Comparison of ENCODE assay signal across 8 mouse cellular contexts in genomic region chr5:134312691-134313450, GRCm38 (mm10). TPM values are rescaled to one million over a fixed set of nuclear protein-coding genes. Genes with fewer than 3 reads are reported as not detected.
DNase-seq lines count a peak whose midpoint lies in the region; ATAC-seq and TF ChIP-seq lines count a peak whose summit lies in the region.

No protein-coding gene starts in this region.

- peaks cover 38% of the 10 kb centered on the region for H3K4me1 ChIP-seq in heart, embryonic 10.5 days
- peaks cover 28% of the 10 kb centered on the region for H3K4me1 ChIP-seq in kidney, embryonic 16.5 days (ENCODE audit: insufficient read depth, low read length)
- H3K4me1 ChIP-seq in liver, postnatal 0 days (ENCODE audit: insufficient read depth) = peaks cover 24% of the 10 kb centered on the region
- peaks cover 8% of the 10 kb centered on the region for H3K4me1 ChIP-seq in small intestine, adult 2 months (ENCODE audit: control insufficient read depth, insufficient read depth, insufficient read length, low read length)

- peak; percentile 29 for ATAC-seq in common myeloid progenitor, adult 5-6 weeks (replicated peaks; ENCODE audit: low read depth, poor library complexity, severe bottlenecking)
- no peak for ATAC-seq in kidney, embryonic 16.5 days (ENCODE audit: low FRiP score, low TSS enrichment)
- no peak for ATAC-seq in liver, postnatal 0 days

- peak overlapping the region; percentile 100 for H3K27ac ChIP-seq in heart, embryonic 10.5 days
- peak overlapping the region; percentile 100 for H3K27ac ChIP-seq in kidney, embryonic 16.5 days (ENCODE audit: low read length)
- H3K27ac ChIP-seq in liver, postnatal 0 days (ENCODE audit: low read depth) = peak overlapping the region; percentile 100
- peak overlapping the region; percentile 33; the same call in 1 of the 2 replicates for H3K27ac ChIP-seq in small intestine, adult 2 months (ENCODE audit: insufficient read depth, low read depth, low read length)

- peak overlapping the region; percentile 99 for H3K9ac ChIP-seq in kidney, embryonic 16.5 days (replicated peaks; ENCODE audit: low read length)
- peak overlapping the region; percentile 95 for H3K9ac ChIP-seq in liver, postnatal 0 days (replicated peaks)

- DNase-seq in spleen, postnatal 10 days (ENCODE audit: low spot score in 2 of 2) = peak; percentile 21 to 24
- no peak for DNase-seq in spleen, postnatal 36 days (ENCODE audit: low spot score in 2 of 2)
- DNase-seq in heart, embryonic 10.5 days (ENCODE audit: low spot score) = no peak
- no peak for DNase-seq in liver, postnatal 0 days
- DNase-seq in gastrocnemius, adult 18-20 months (ENCODE audit: low spot score) = no peak

- H3K9me3 ChIP-seq in heart, embryonic 10.5 days = no peaks in the 10 kb centered on the region
- no peaks in the 10 kb centered on the region for H3K9me3 ChIP-seq in kidney, embryonic 16.5 days (ENCODE audit: low read length)
- H3K9me3 ChIP-seq in liver, postnatal 0 days (ENCODE audit: low read length) = no peaks in the 10 kb centered on the region

- peaks cover 40% of the 10 kb centered on the region for H3K36me3 ChIP-seq in heart, embryonic 10.5 days
- H3K36me3 ChIP-seq in kidney, embryonic 16.5 days (ENCODE audit: insufficient read depth, low read length) = peaks cover 30% of the 10 kb centered on the region
- peaks cover 20% of the 10 kb centered on the region for H3K36me3 ChIP-seq in liver, postnatal 0 days (replicated peaks; ENCODE audit: insufficient read depth, low read length)
- no peaks in the 10 kb centered on the region for H3K36me3 ChIP-seq in small intestine, adult 2 months (ENCODE audit: control insufficient read depth, insufficient read depth, low read length)

- no peak for TF ChIP-seq CTCF in liver, postnatal 0 days (IDR thresholded peaks at IDR 0.05; ENCODE audit: low read depth)
- TF ChIP-seq CTCF in small intestine, adult 2 months (IDR thresholded peaks at IDR 0.05; ENCODE audit: extremely low read depth, insufficient read length, insufficient replicate concordance, low read depth, low read length) = no peak

- peak overlapping the region; percentile 86 for H3K4me3 ChIP-seq in heart, embryonic 10.5 days
- peak overlapping the region; percentile 76 for H3K4me3 ChIP-seq in kidney, embryonic 16.5 days (ENCODE audit: low read length)
- peak overlapping the region; percentile 94 for H3K4me3 ChIP-seq in liver, postnatal 0 days (ENCODE audit: low read depth, low read length)
- H3K4me3 ChIP-seq in small intestine, adult 2 months (ENCODE audit: low read depth, low read length) = peak overlapping the region; percentile 83

- H3K4me2 ChIP-seq in kidney, embryonic 16.5 days (replicated peaks; ENCODE audit: low read depth, low read length) = peak overlapping the region; percentile 69
- H3K4me2 ChIP-seq in liver, postnatal 0 days (ENCODE audit: low read depth, low read length) = peak overlapping the region; percentile 91

- H3K27me3 ChIP-seq in heart, embryonic 10.5 days (ENCODE audit: insufficient read depth, poor library complexity, severe bottlenecking) = no peaks in the 10 kb centered on the region
- no peaks in the 10 kb centered on the region for H3K27me3 ChIP-seq in kidney, embryonic 16.5 days (ENCODE audit: insufficient read depth, low read length)
- H3K27me3 ChIP-seq in liver, postnatal 0 days (ENCODE audit: insufficient read depth, low read length) = no peaks in the 10 kb centered on the region
- no peaks in the 10 kb centered on the region for H3K27me3 ChIP-seq in small intestine, adult 2 months (ENCODE audit: control insufficient read depth, insufficient read depth, low read length)

- TF ChIP-seq POLR2A in small intestine, adult 2 months (IDR thresholded peaks at IDR 0.05; ENCODE audit: low read depth, low read length) = no peak

- TF ChIP-seq EP300 in liver, postnatal 0 days (IDR thresholded peaks at IDR 0.05; ENCODE audit: low read depth) = no peak

- 3% methylated on average over 19 of the region's 19 CpGs for WGBS in heart, embryonic 10.5 days
- WGBS in kidney, embryonic 16.5 days = 2% methylated on average over 19 of the region's 19 CpGs
- WGBS in liver, postnatal 0 days (ENCODE audit: insufficient replicate concordance) = 5% methylated on average over 19 of the region's 19 CpGs
- 14% methylated on average over 19 of the region's 19 CpGs for WGBS in small intestine, adult 2 months

RNA-seq across cellular contexts. Expression of gene Gtf2i, which starts 1.7 kb away (rescaled TPM):
- total RNA-seq in common myeloid progenitor, adult 5-6 weeks (2017) = 82.8 and 85.3 TPM in 2 replicates
- polyA plus RNA-seq in heart, embryonic 10.5 days (2016; fragmentation: Nextera tagmentation; extraction: Ambion mirVana) = 130 and 141 TPM in 2 replicates
- polyA plus RNA-seq in kidney, embryonic 16.5 days (2015; fragmentation: Nextera tagmentation; extraction: Ambion mirVana) = 179 and 192 TPM in 2 replicates
- 29.8 and 34.7 TPM in 2 replicates for polyA plus RNA-seq in liver, postnatal 0 days (2015; fragmentation: Nextera tagmentation; extraction: Ambion mirVana)
- 20.7 and 34.0 TPM in 2 replicates for polyA plus RNA-seq in small intestine, adult 2 months (2012; rRNA removed)
- total RNA-seq in gastrocnemius, adult 18-20 months (2021) = 100 to 1,000 TPM; 102 to 112 TPM

Comparison
In these comparisons a context has a peak if more than half of its experiments do, and no peak if none do; other contexts are left out.
1. DNase-seq: peak in spleen, postnatal 10 days (2 of 2); none in spleen, postnatal 36 days (0 of 2), heart, embryonic 10.5 days (single experiment), liver, postnatal 0 days (single experiment) and gastrocnemius, adult 18-20 months (single experiment).
2. H3K27ac ChIP-seq: peak in every context shown above with its lines; median percentile 100 in heart, embryonic 10.5 days; 100 in kidney, embryonic 16.5 days; 100 in liver, postnatal 0 days; 33 in small intestine, adult 2 months.
3. Peak in every context shown above with its lines, with median percentiles within 50 percentile points of each other: H3K4me3 ChIP-seq.